Mouse (Mus musculus) liver, embryonic 15.5 days (tissue): ENCODE measurements around the gene Nprl3. TPM values are rescaled to one million over a fixed set of nuclear protein-coding genes. Genes with fewer than 3 reads are reported as not detected.

ENCODE experiments used
- ATAC-seq: fragments of 200-750 bp; cut with Nextera tagmentation; 2 replicates; pipeline ENCODE4 v1.8.0; 2017; ENCODE audit warnings: moderate number of reproducible peaks, mild to moderate bottlenecking, moderate library complexity; ENCODE audit not compliant: insufficient read depth
- H3K27ac ChIP-seq: fragments of 300-500 bp; sonication (generic); replicated peaks from 2 replicates; pipeline ENCODE4 v1.5.1; 2015; ENCODE audit warnings: mild to moderate bottlenecking, inconsistent platforms
- H3K27me3 ChIP-seq: fragments of 300-500 bp; sonication (generic); 2 replicates; pipeline ENCODE4 v1.6.1; 2015; ENCODE audit warnings: mild to moderate bottlenecking, inconsistent platforms
- H3K36me3 ChIP-seq: fragments of 300-500 bp; sonication (generic); replicated peaks from 2 replicates; pipeline ENCODE4 v1.6.1; 2015; ENCODE audit warnings: moderate library complexity, mild to moderate bottlenecking, inconsistent platforms
- H3K4me1 ChIP-seq: fragments of 300-500 bp; sonication (generic); replicated peaks from 2 replicates; pipeline ENCODE4 v1.6.1; 2015; ENCODE audit warnings: inconsistent platforms
- H3K4me2 ChIP-seq: fragments of 300-500 bp; sonication (generic); 2 replicates; pipeline ENCODE4 v1.6.1; 2015; ENCODE audit warnings: moderate library complexity, mild to moderate bottlenecking, inconsistent platforms
- H3K4me3 ChIP-seq: fragments of 300-500 bp; sonication (generic); replicated peaks from 2 replicates; pipeline ENCODE4 v1.5.1; 2015; ENCODE audit warnings: mild to moderate bottlenecking, inconsistent platforms
- H3K9ac ChIP-seq: fragments of 300-500 bp; sonication (generic); 2 replicates; pipeline ENCODE4 v1.6.1; 2015; ENCODE audit warnings: moderate library complexity, mild to moderate bottlenecking, inconsistent platforms
- H3K9me3 ChIP-seq: fragments of 300-500 bp; sonication (generic); replicated peaks from 2 replicates; pipeline ENCODE4 v1.6.1; 2016; ENCODE audit warnings: inconsistent platforms
- WGBS: fragments of 180-500 bp; shearing (Covaris S2); methylation state at CpG from one replicate; pipeline ENCODE4 v1.1.7; 2015; ENCODE audit warnings: mixed read lengths; ENCODE audit not compliant: insufficient replicate concordance; 5-methylcytosine and 5-hydroxymethylcytosine counted together
- polyA plus RNA-seq: library from polyadenylated mRNA; unstranded; fragments of >200 nt; fragmentation: Nextera tagmentation; extraction: Ambion mirVana; gene quantifications from 2 replicates; pipeline ENCODE4 v1.2.1, GENCODE M21; 2015

Nprl3 gene
- polyA plus RNA-seq, 1 experiment from 2014 or later = 28.1 TPM

- WGBS = 64% methylated on average over 1 of the region's 1 CpGs
- Histone ChIP-seq H3K27me3 (no peaks in the 10 kb centered on the region), H3K4me2 (peak overlapping the region; percentile 56), H3K36me3 (peaks cover 79% of the 10 kb centered on the region), H3K4me3 (peak overlapping the region; percentile 10; the same call in 1 of the 2 replicates), H3K9ac (peak overlapping the region; percentile 68), H3K4me1 (peaks cover 97% of the 10 kb centered on the region), H3K27ac (peak overlapping the region; percentile 99), H3K9me3 (no peaks in the 10 kb centered on the region)
- no peak for ATAC-seq
Measured at GRCm38 (mm10) chr11:32244617-32245016, 22.9 kb downstream of the Nprl3 start.

GRCm38 (mm10) chr11:32244064-32244463 lies 23.4 kb downstream of the Nprl3 start:
- H3K4me2 ChIP-seq = peak overlapping the region; percentile 56
- ATAC-seq = no peak
- peak overlapping the region; percentile 68 for H3K9ac ChIP-seq
- no peaks in the 10 kb centered on the region for H3K27me3 ChIP-seq
- WGBS = 68% methylated on average over 3 of the region's 3 CpGs
- H3K4me1 ChIP-seq = peaks cover 96% of the 10 kb centered on the region
- peak overlapping the region; percentile 99 for H3K27ac ChIP-seq
- peaks cover 79% of the 10 kb centered on the region for H3K36me3 ChIP-seq
- no peaks in the 10 kb centered on the region for H3K9me3 ChIP-seq
- no peak overlapping the region for H3K4me3 ChIP-seq

GRCm38 (mm10) chr11:32243205-32243955 lies 24.1 kb downstream of the Nprl3 start:
- peaks cover 80% of the 10 kb centered on the region for H3K36me3 ChIP-seq
- peak overlapping the region; percentile 99 for H3K27ac ChIP-seq
- H3K9ac ChIP-seq = peak overlapping the region; percentile 68
- no peaks in the 10 kb centered on the region for H3K9me3 ChIP-seq
- H3K4me3 ChIP-seq = no peak overlapping the region
- WGBS = 73% methylated on average over 7 of the region's 7 CpGs
- no peak for ATAC-seq
- H3K4me1 ChIP-seq = peaks cover 94% of the 10 kb centered on the region
- no peaks in the 10 kb centered on the region for H3K27me3 ChIP-seq
- peak overlapping the region; percentile 14 for H3K4me2 ChIP-seq

GRCm38 (mm10) chr11:32242209-32242608 lies 25.3 kb downstream of the Nprl3 start:
- ATAC-seq = peak; percentile 7; the same call in 1 of the 2 replicates
- peaks cover 83% of the 10 kb centered on the region for H3K36me3 ChIP-seq
- 77% methylated on average over 3 of the region's 3 CpGs for WGBS

GRCm38 (mm10) chr11:32241391-32241790 lies 26.1 kb downstream of the Nprl3 start:
- H3K9me3 ChIP-seq = no peaks in the 10 kb centered on the region
- H3K27ac ChIP-seq = peak overlapping the region; percentile 99
- H3K9ac ChIP-seq = peak overlapping the region; percentile 68
- peaks cover 95% of the 10 kb centered on the region for H3K4me1 ChIP-seq
- no peak for ATAC-seq
- no peak overlapping the region for H3K4me2 ChIP-seq
- peaks cover 84% of the 10 kb centered on the region for H3K36me3 ChIP-seq
- no peaks in the 10 kb centered on the region for H3K27me3 ChIP-seq
- H3K4me3 ChIP-seq = no peak overlapping the region

More at GRCm38 (mm10) chr11:32242209-32242608, 25.3 kb downstream of the Nprl3 start:
- Histone ChIP-seq H3K27ac (peak overlapping the region; percentile 99), H3K27me3 (no peaks in the 10 kb centered on the region), H3K4me3 (no peak overlapping the region), H3K4me1 (peaks cover 95% of the 10 kb centered on the region), H3K9me3 (no peaks in the 10 kb centered on the region), H3K9ac (peak overlapping the region; percentile 68), H3K4me2 (peak overlapping the region; percentile 12)

DNA sequence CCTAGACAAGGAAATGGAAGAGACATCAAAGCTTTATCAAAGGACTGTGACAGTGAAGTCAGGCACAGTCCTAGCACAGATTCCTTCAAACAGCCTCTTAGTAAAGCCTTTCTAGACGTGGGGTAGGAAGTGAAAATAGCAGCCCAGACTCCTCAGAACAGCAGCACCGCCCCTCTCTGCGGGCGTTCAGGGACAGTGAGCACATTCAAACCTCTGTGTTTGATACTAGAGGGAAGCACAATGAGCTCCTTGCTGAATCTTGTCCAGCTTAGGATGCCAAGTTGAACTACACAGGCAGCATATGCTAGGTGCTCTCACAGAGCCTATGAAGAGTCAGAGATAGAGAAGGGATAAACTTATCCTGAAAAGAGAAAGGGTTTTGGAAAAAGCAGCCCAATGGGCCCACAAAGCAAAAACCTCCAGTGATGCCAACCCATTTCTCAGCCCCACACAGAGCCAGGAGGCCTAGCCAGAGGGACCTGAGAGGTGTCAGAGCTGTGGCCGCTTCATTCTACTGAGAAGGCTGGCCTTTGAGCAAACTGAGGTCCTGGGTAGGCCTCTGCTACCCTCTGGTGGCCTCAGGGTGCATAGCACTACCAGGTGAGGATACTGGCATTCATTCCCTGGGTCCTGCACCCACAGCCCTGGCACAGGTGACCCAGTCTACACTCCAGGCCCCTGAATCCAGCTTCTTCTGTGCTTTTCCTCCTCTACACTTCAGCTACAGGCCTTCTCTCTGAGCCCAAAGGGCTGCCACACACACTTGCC lies 29.2 kb downstream of the Nprl3 start:
- Histone ChIP-seq H3K36me3 (peaks cover 92% of the 10 kb centered on the region), H3K9ac (peak overlapping the region; percentile 41), H3K27ac (peak overlapping the region; percentile 99), H3K9me3 (no peaks in the 10 kb centered on the region), H3K4me2 (peak overlapping the region; percentile 41), H3K4me1 (peaks cover 73% of the 10 kb centered on the region), H3K27me3 (no peaks in the 10 kb centered on the region), H3K4me3 (no peak overlapping the region)
- 70% methylated on average over 5 of the region's 5 CpGs for WGBS
- ATAC-seq = peak; percentile 60

DNA sequence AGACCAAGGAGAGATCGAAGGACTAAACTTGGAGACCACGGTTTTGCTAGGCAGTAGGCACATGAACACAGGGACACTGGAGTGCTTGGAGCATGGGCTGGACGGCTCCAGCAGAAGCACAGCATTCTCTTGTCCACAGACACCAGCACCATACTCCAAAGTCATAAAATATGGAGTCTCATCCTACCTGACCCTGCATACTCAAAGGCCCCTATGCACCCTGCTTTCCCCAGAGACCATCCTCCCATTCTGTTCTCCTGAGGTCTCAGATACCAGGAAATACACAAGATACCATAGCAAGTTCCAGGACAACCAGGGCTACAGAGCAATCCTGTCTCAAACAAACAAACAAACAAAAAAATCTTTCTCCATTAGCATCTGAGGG lies 30.1 kb downstream of the Nprl3 start:
- peak overlapping the region; percentile 41 for H3K9ac ChIP-seq
- H3K27me3 ChIP-seq = no peaks in the 10 kb centered on the region
- peak overlapping the region; percentile 99 for H3K27ac ChIP-seq
- H3K36me3 ChIP-seq = peaks cover 93% of the 10 kb centered on the region
- peak overlapping the region; percentile 11; the same call in 1 of the 2 replicates for H3K4me2 ChIP-seq
- no peak overlapping the region for H3K4me3 ChIP-seq
- H3K9me3 ChIP-seq = no peaks in the 10 kb centered on the region
- WGBS = 78% methylated on average over 3 of the region's 3 CpGs
- ATAC-seq = no peak
- peaks cover 64% of the 10 kb centered on the region for H3K4me1 ChIP-seq

DNA sequence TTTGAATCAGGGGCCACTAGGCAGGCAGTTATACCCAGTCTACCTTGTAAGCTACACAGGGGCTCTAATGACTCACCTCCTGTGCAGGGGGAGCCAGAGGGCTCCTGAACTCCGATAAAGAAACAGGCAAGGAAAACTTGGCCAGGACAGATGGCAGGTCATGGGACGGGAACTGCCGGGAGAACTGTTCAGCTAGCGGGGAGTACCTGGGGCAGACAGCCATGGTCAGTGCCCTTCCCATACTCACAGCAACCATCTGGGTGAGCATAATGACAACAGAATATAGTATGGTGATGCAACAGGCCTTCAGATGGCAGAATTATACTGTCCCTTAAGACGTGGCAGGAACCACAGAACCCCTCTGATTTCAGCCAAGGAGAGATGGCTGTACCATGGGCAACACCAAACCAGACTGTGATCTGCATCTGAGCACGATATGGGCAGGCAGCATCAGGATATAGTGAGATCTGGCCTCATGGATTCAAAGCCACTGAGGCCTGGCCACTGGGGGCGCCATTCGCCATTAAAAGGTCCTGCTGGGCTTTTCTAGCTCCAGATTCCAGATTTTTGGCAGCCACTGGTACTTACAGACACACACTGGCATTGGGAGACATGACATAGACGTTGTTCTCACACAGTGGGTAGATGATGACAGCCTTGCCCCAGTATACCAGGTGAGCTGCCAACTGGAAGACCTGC lies 30.6 kb downstream of the Nprl3 start:
- H3K4me3 ChIP-seq = no peak overlapping the region
- H3K4me1 ChIP-seq = peaks cover 59% of the 10 kb centered on the region
- H3K36me3 ChIP-seq = peaks cover 99% of the 10 kb centered on the region
- no peaks in the 10 kb centered on the region for H3K9me3 ChIP-seq
- peak overlapping the region; percentile 12; the same call in 1 of the 2 replicates for H3K9ac ChIP-seq
- H3K4me2 ChIP-seq = peak overlapping the region; percentile 11; the same call in 1 of the 2 replicates
- WGBS = 57% methylated on average over 9 of the region's 9 CpGs
- H3K27me3 ChIP-seq = no peaks in the 10 kb centered on the region
- peak overlapping the region; percentile 99 for H3K27ac ChIP-seq
- ATAC-seq = no peak

DNA sequence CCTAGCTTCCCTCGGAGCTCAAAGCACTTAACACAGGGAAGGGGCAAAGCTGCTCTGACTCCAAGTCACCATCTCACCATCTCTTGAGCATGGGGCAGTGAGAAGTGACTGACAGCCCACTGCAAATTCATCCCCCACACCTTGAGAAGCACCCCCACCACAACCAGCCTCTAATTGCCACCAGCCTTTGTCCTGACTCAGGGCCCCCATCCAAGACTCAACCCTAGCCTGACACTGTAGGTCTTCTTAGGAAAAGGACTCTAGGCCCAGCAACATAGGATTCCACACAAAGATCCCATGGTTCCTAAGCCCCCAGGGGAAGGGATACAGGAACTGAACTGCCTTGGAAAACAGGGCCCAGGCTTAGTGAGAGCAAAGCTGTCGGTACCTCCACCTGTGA lies 31.4 kb downstream of the Nprl3 start:
- Histone ChIP-seq H3K4me2 (no peak overlapping the region), H3K9ac (no peak overlapping the region), H3K36me3 (peaks cover 99% of the 10 kb centered on the region), H3K4me3 (no peak overlapping the region), H3K4me1 (peaks cover 52% of the 10 kb centered on the region), H3K27me3 (no peaks in the 10 kb centered on the region), H3K9me3 (no peaks in the 10 kb centered on the region), H3K27ac (peak overlapping the region; percentile 99; the same call in 1 of the 2 replicates)
- ATAC-seq = no peak
- WGBS = 75% methylated on average over 2 of the region's 2 CpGs

- Histone ChIP-seq H3K4me3 (no peak overlapping the region), H3K4me2 (no peak overlapping the region), H3K27me3 (no peaks in the 10 kb centered on the region), H3K27ac (peak overlapping the region; percentile 54), H3K4me1 (peaks cover 47% of the 10 kb centered on the region), H3K36me3 (peaks cover 99% of the 10 kb centered on the region), H3K9me3 (no peaks in the 10 kb centered on the region), H3K9ac (no peak overlapping the region)
- WGBS = 82% methylated on average over 3 of the region's 3 CpGs
- no peak for ATAC-seq
Measured at GRCm38 (mm10) chr11:32235646-32236045, 31.9 kb downstream of the Nprl3 start.
